ENCODE assay signal across 9 mouse cellular contexts in the genomic region with DNA sequence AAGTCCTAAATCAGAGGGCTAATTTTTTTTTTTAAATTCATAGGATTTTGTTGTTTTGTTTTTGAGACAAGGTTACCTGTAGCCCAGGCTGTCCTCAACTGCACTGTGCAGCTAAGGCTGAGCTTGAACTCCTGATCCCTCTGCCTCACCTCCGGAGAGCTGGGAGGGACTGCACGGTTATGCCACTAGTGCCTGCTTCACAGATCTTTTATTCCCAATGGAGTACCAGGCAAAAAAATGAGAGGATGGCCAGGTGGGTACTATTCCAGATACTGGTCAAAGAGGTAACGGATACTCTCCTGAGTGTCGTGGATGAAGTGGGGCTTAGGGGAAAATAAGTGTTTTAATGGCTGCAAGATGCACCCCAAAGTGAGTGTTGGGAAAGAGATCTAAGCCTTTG. TPM values are rescaled to one million over a fixed set of nuclear protein-coding genes. Genes with fewer than 3 reads are reported as not detected.
DNase-seq lines count a peak whose midpoint lies in the region; ATAC-seq and TF ChIP-seq lines count a peak whose summit lies in the region.
"Had no signal": no experiment of that assay in that cellular context is flagged by ENCODE, and none has a peak within 500 bp of the region (broad histone marks: within the 10 kb centered on the region; RNA-seq: fewer than 3 reads in every experiment).

No protein-coding gene starts in this region.

- peak overlapping the region; percentile 39; the same call in 1 of the 2 replicates for H3K9ac ChIP-seq in heart, adult 2 months (ENCODE audit: low read depth, low read length)
- H3K9ac ChIP-seq in ES-E14 (ENCODE audit: insufficient read depth, low read depth, low read length, poor library complexity, severe bottlenecking) = peak overlapping the region; percentile 46
- H3K9ac ChIP-seq in forebrain, postnatal 0 days = peak overlapping the region; percentile 40; the same call in 1 of the 2 replicates
- peak overlapping the region; percentile 61 for H3K9ac ChIP-seq in liver, embryonic 16.5 days (ENCODE audit: low read depth, low read length)

- H3K9me3 ChIP-seq in ES-E14 (ENCODE audit: control insufficient read depth, insufficient read depth, low read depth, low read length) = no peaks in the 10 kb centered on the region
- no peaks in the 10 kb centered on the region for H3K9me3 ChIP-seq in forebrain, postnatal 0 days (ENCODE audit: low read length)
- H3K9me3 ChIP-seq in liver, embryonic 16.5 days (replicated peaks; ENCODE audit: control insufficient read depth, low read length) = no peaks in the 10 kb centered on the region

- H3K4me2 ChIP-seq in forebrain, postnatal 0 days (ENCODE audit: low read depth) = peak overlapping the region; percentile 49
- peak overlapping the region; percentile 91 for H3K4me2 ChIP-seq in liver, embryonic 16.5 days (ENCODE audit: low read depth, low read length)

- no peak for TF ChIP-seq EP300 in heart, adult 2 months (IDR thresholded peaks at IDR 0.05; ENCODE audit: insufficient read depth, low read depth, low read length)

- DNase-seq in heart, adult 2 months = no peak
- no peak for DNase-seq in heart, postnatal 10 days
- DNase-seq in ES-E14 (ENCODE audit: low read depth, low spot score) = no peak
- DNase-seq in forebrain, postnatal 0 days = no peak
- no peak for DNase-seq in left cerebral cortex, adult 18-20 months (ENCODE audit: low spot score in 2 of 2)
- DNase-seq in ovary, postnatal 14 days (ENCODE audit: low spot score) = no peak

- H3K79me2 ChIP-seq in heart, adult 2 months (replicated peaks; ENCODE audit: control insufficient read depth, insufficient read depth, low read length) = no peaks in the 10 kb centered on the region; the same call in 1 of the 2 replicates

- in situ Hi-C loops in ES-E14 (cut with MboI; ENCODE audit: low sequenced_read_pairs in 2 of 2, unreplicated experiment in 2 of 2) = no loop called here

- peak overlapping the region; percentile 48 for H3K4me3 ChIP-seq in heart, adult 2 months
- H3K4me3 ChIP-seq in ES-E14 (ENCODE audit: insufficient read depth in 1 of 2, low read depth in 1 of 2, low read length in 2 of 2, poor library complexity in 1 of 2, severe bottlenecking in 1 of 2) = peak overlapping the region; percentile 64 to 85
- peak overlapping the region; percentile 55 for H3K4me3 ChIP-seq in forebrain, postnatal 0 days (ENCODE audit: low read depth, low read length)
- peak overlapping the region; percentile 78 for H3K4me3 ChIP-seq in liver, embryonic 16.5 days (ENCODE audit: low read depth, low read length)

- 49% methylated on average over 4 of the region's 4 CpGs for WGBS in heart, adult 2 months
- WGBS in forebrain, postnatal 0 days = 43% methylated on average over 4 of the region's 4 CpGs
- WGBS in liver, embryonic 16.5 days (ENCODE audit: insufficient replicate concordance) = 45% methylated on average over 4 of the region's 4 CpGs

- TF ChIP-seq CTCF in heart, adult 2 months (IDR thresholded peaks at IDR 0.05) = no peak
- TF ChIP-seq CTCF in forebrain, postnatal 0 days (IDR thresholded peaks at IDR 0.05; ENCODE audit: low read depth) = no peak

- H3K4me1 ChIP-seq in heart, adult 2 months (ENCODE audit: control insufficient read depth, insufficient read depth, low read length) = peaks cover 5% of the 10 kb centered on the region
- H3K4me1 ChIP-seq in ES-E14 (ENCODE audit: control insufficient read depth in 2 of 2, insufficient read depth in 2 of 2, low read length in 2 of 2, poor library complexity in 1 of 2) = peaks cover 8 to 10% of the 10 kb centered on the region in 2 experiments
- peaks cover 3% of the 10 kb centered on the region; the same call in 1 of the 2 replicates for H3K4me1 ChIP-seq in forebrain, postnatal 0 days (ENCODE audit: insufficient read depth)
- peaks cover 4% of the 10 kb centered on the region; the same call in 1 of the 2 replicates for H3K4me1 ChIP-seq in liver, embryonic 16.5 days (ENCODE audit: control insufficient read depth, low read depth, low read length)

- intact Hi-C loops in heart, adult 2 months (cut with DNase I) = no loop called here
- intact Hi-C loops in heart, postnatal 10 days (cut with DNase I) = loop anchor here (10.0 kb wide), 1 partner anchor 228 kb away; no protein-coding TSS in a partner anchor

- H3K27me3 ChIP-seq in heart, adult 2 months (ENCODE audit: control insufficient read depth, insufficient read depth, low read length) = no peaks in the 10 kb centered on the region
- H3K27me3 ChIP-seq in forebrain, postnatal 0 days (ENCODE audit: insufficient read depth, low read length) = no peaks in the 10 kb centered on the region
- no peaks in the 10 kb centered on the region for H3K27me3 ChIP-seq in liver, embryonic 16.5 days (ENCODE audit: control insufficient read depth, insufficient read depth, low read depth, low read length)

- peak overlapping the region; percentile 93 for H3K27ac ChIP-seq in heart, adult 2 months
- no peak overlapping the region for H3K27ac ChIP-seq in ES-E14 (ENCODE audit: insufficient read depth, low read depth, low read length, poor library complexity, severe bottlenecking)
- no peak overlapping the region for H3K27ac ChIP-seq in forebrain, postnatal 0 days (ENCODE audit: low read depth, low read length)
- H3K27ac ChIP-seq in liver, embryonic 16.5 days (ENCODE audit: low read length) = 0 out of 2 replicates have a peak overlapping the region, but pooled peaks have one; percentile 48

- ATAC-seq in forebrain, postnatal 0 days = no peak
- ATAC-seq in liver, embryonic 16.5 days (ENCODE audit: low read depth) = no peak
- no peak for ATAC-seq in inflammation-experienced regulatory T-cells, adult 6 months

- no peak for TF ChIP-seq POLR2A in heart, adult 2 months (IDR thresholded peaks at IDR 0.05; ENCODE audit: insufficient read depth, low read depth, low read length)

- peaks cover 2% of the 10 kb centered on the region; the same call in 1 of the 2 replicates for H3K36me3 ChIP-seq in heart, adult 2 months (ENCODE audit: control insufficient read depth, insufficient read depth, low read length)
- no peaks in the 10 kb centered on the region for H3K36me3 ChIP-seq in ES-E14 (ENCODE audit: control insufficient read depth, insufficient read depth, low read length, poor library complexity, severe bottlenecking)
- H3K36me3 ChIP-seq in forebrain, postnatal 0 days (ENCODE audit: insufficient read depth) = no peaks in the 10 kb centered on the region
- no peaks in the 10 kb centered on the region for H3K36me3 ChIP-seq in liver, embryonic 16.5 days (ENCODE audit: control insufficient read depth, insufficient read depth)
- H3K36me3 ChIP-seq: G1E had no signal

TF ChIP-seq in ES-E14, 5 proteins besides CTCF, POLR2A, EP300 and RAD21:
- TF ChIP-seq ZNF384 (IDR thresholded peaks at IDR 0.05; ENCODE audit: low read depth, low read length) (no peak), HCFC1 (IDR thresholded peaks at IDR 0.05; ENCODE audit: borderline replicate concordance, insufficient read depth, low read length) (no peak), ZC3H11A (IDR thresholded peaks at IDR 0.05; ENCODE audit: borderline replicate concordance, low read depth, low read length) (no peak), CHD2 (IDR thresholded peaks at IDR 0.05; ENCODE audit: low read depth, low read length) (no peak), MAFK (IDR thresholded peaks at IDR 0.05; ENCODE audit: insufficient read depth, low read depth, low read length) (no peak)

RNA-seq across cellular contexts. Expression of a gene that starts 0.8 kb away (rescaled TPM):
- total RNA-seq in heart, adult 2 months (2021) = 10 to 100 TPM; 20.5 to 26.5 TPM
- 16.7 and 19.2 TPM in 2 replicates for polyA plus RNA-seq in heart, adult 2 months (2012; rRNA removed)
- total RNA-seq in heart, postnatal 10 days (2021) = 10 to 100 TPM; 40.0 to 42.0 TPM
- 5.2 and 5.8 TPM in 2 replicates for total RNA-seq in ES-E14 (2012; rRNA removed)
- total RNA-seq in forebrain, postnatal 0 days (2014; rRNA removed) = 3.2 and 5.0 TPM in 2 replicates
- polyA plus RNA-seq in forebrain, postnatal 0 days (2015; fragmentation: Nextera tagmentation; extraction: Ambion mirVana) = 1.3 and 2.0 TPM in 2 replicates
- polyA plus RNA-seq in liver, embryonic 16.5 days (2015; fragmentation: Nextera tagmentation; extraction: Ambion mirVana) = 3.1 and 3.6 TPM in 2 replicates
- polyA plus RNA-seq in inflammation-experienced regulatory T-cells, adult 6 months (2017; shearing (Covaris generic)) = 1 to 10 TPM; 2.3 to 3.6 (median 2.6) TPM
- total RNA-seq in left cerebral cortex, adult 18-20 months (2021) = 1 to 10 TPM; 6.9 to 7.0 TPM
- polyA plus RNA-seq: G1E had no signal

Comparison
In these comparisons a context has a peak if more than half of its experiments do, and no peak if none do; other contexts are left out.
1. H3K27ac ChIP-seq: peak in heart, adult 2 months (single experiment) and liver, embryonic 16.5 days (single experiment); none in ES-E14 (single experiment) and forebrain, postnatal 0 days (single experiment).
2. Peak in every context shown above with its lines, with median percentiles within 50 percentile points of each other: H3K4me3 ChIP-seq and H3K9ac ChIP-seq.